Mouse (Mus musculus) bone marrow macrophage, adult 2 months (primary cell): ENCODE results near the gene Gata5.

Experiments used
- CTCF ChIP-seq: IDR thresholded peaks from 2 replicates; pipeline ENCODE4 v1.5.1; 2012; ENCODE audit warnings: low read depth, mild to moderate bottlenecking, low read length, moderate library complexity
- POLR2A ChIP-seq: IDR thresholded peaks from 2 replicates; pipeline ENCODE4 v1.6.1; 2012; ENCODE audit warnings: mild to moderate bottlenecking, low read depth, low read length, borderline replicate concordance

DNA sequence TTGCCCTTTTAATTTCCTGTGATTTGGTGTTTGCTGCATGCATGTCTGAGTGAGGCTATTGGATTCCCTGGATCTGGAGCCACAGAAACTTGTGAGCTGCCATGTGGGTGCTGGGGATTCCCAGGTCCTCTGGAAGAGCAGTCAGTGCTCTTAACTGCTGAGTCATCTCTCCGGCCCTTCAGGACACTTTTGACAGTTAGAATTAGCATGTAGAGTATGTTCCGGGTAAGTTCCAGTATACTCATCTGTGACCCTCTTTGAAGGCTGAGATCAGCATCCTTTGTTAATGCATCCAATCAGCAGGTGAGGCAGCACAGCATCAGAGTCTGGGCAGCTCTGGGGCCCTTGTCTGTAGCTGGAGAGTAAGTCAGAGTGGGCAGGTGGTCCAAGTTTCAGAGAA is 34.2 kb downstream of the Gata5 start:
- TF ChIP-seq CTCF (no peak), POLR2A (no peak)
